Mouse (Mus musculus) midbrain, embryonic 12.5 days (tissue): ENCODE data around the gene Tmem86a. TPM values are rescaled to one million over a fixed set of nuclear protein-coding genes. Genes with fewer than 3 reads are reported as not detected.

Source experiments
- ATAC-seq: fragments of 200-750 bp; cut with Nextera tagmentation; 2 replicates; pipeline ENCODE4 v1.8.0; 2017; ENCODE audit warnings: low read depth, moderate TSS enrichment, moderate library complexity; ENCODE audit not compliant: low FRiP score
- H3K27ac ChIP-seq: fragments of 300-500 bp; sonication (generic); replicated peaks from 2 replicates; pipeline ENCODE4 v1.5.1; 2016; ENCODE audit warnings: mild to moderate bottlenecking
- H3K27me3 ChIP-seq: fragments of 300-500 bp; sonication (generic); 2 replicates; pipeline ENCODE4 v1.6.1; 2016; ENCODE audit warnings: mild to moderate bottlenecking
- H3K36me3 ChIP-seq: fragments of 300-500 bp; sonication (generic); 2 replicates; pipeline ENCODE4 v1.6.1; 2016
- H3K4me1 ChIP-seq: fragments of 300-500 bp; sonication (generic); 2 replicates; pipeline ENCODE4 v1.6.1; 2016
- H3K4me2 ChIP-seq: fragments of 300-500 bp; sonication (generic); replicated peaks from 2 replicates; pipeline ENCODE4 v1.6.1; 2016; ENCODE audit warnings: mild to moderate bottlenecking, moderate library complexity
- H3K4me3 ChIP-seq: fragments of 300-500 bp; sonication (generic); 2 replicates; pipeline ENCODE4 v1.5.1; 2016; ENCODE audit warnings: mild to moderate bottlenecking
- H3K9ac ChIP-seq: fragments of 300-500 bp; sonication (generic); replicated peaks from 2 replicates; pipeline ENCODE4 v1.6.1; 2016; ENCODE audit warnings: mild to moderate bottlenecking, moderate library complexity
- H3K9me3 ChIP-seq: fragments of 300-500 bp; sonication (generic); 2 replicates; pipeline ENCODE4 v1.6.1; 2016; ENCODE audit warnings: mild to moderate bottlenecking
- WGBS: fragments of 180-500 bp; shearing (Covaris S2); methylation state at CpG from one replicate; pipeline ENCODE4 v1.1.7; 2016; 5-methylcytosine and 5-hydroxymethylcytosine counted together
- polyA plus RNA-seq: library from polyadenylated mRNA; unstranded; fragments of >200 nt; fragmentation: Nextera tagmentation; extraction: Ambion mirVana; gene quantifications from 2 replicates; pipeline ENCODE4 v1.2.1, GENCODE M21; 2016

The Tmem86a gene
- polyA plus RNA-seq, 1 experiment from 2014 or later, result 17.4 TPM

- H3K4me2 ChIP-seq, result no peak overlapping the region
- no peaks in the 10 kb centered on the region for H3K27me3 ChIP-seq
- no peak overlapping the region for H3K4me3 ChIP-seq
- no peaks in the 10 kb centered on the region for H3K36me3 ChIP-seq
- WGBS, result 79% methylated on average over 4 of the region's 4 CpGs
- no peaks in the 10 kb centered on the region for H3K4me1 ChIP-seq
- H3K9me3 ChIP-seq, result no peaks in the 10 kb centered on the region
- H3K9ac ChIP-seq, result no peak overlapping the region
- H3K27ac ChIP-seq, result no peak overlapping the region
- ATAC-seq, result no peak
These were observed 19.0 kb upstream of the Tmem86a start for GRCm38 (mm10) chr7:47031371-47031770.

- no peaks in the 10 kb centered on the region for H3K9me3 ChIP-seq
- H3K4me3 ChIP-seq, result no peak overlapping the region
- WGBS, result 93% methylated on average over 4 of the region's 4 CpGs
These were observed 15.5 kb upstream of the Tmem86a start for GRCm38 (mm10) chr7:47034785-47035384.

GRCm38 (mm10) chr7:47035426-47035825 is 15.0 kb upstream of the Tmem86a start:
- Histone ChIP-seq H3K36me3 (no peaks in the 10 kb centered on the region), H3K9ac (no peak overlapping the region), H3K4me3 (no peak overlapping the region), H3K27me3 (no peaks in the 10 kb centered on the region), H3K27ac (no peak overlapping the region), H3K9me3 (no peaks in the 10 kb centered on the region), H3K4me1 (no peaks in the 10 kb centered on the region), H3K4me2 (no peak overlapping the region)
- WGBS, result 80% methylated on average over 8 of the region's 8 CpGs
- ATAC-seq, result no peak

More at GRCm38 (mm10) chr7:47034785-47035384, 15.5 kb upstream of the Tmem86a start:
- ATAC-seq, result no peak
- Histone ChIP-seq H3K9ac (no peak overlapping the region), H3K36me3 (no peaks in the 10 kb centered on the region), H3K27ac (no peak overlapping the region), H3K4me2 (no peak overlapping the region), H3K27me3 (no peaks in the 10 kb centered on the region), H3K4me1 (no peaks in the 10 kb centered on the region)

- Histone ChIP-seq H3K4me2 (no peak overlapping the region), H3K4me3 (no peak overlapping the region), H3K4me1 (no peaks in the 10 kb centered on the region), H3K27me3 (no peaks in the 10 kb centered on the region), H3K9me3 (no peaks in the 10 kb centered on the region), H3K9ac (no peak overlapping the region), H3K36me3 (no peaks in the 10 kb centered on the region), H3K27ac (no peak overlapping the region)
- no peak for ATAC-seq
- WGBS, result 86% methylated on average over 3 of the region's 3 CpGs
These were observed 8.7 kb upstream of the Tmem86a start for GRCm38 (mm10) chr7:47041706-47042105.

GRCm38 (mm10) chr7:47042121-47042520 is 8.3 kb upstream of the Tmem86a start:
- Histone ChIP-seq H3K27ac (no peak overlapping the region), H3K36me3 (no peaks in the 10 kb centered on the region), H3K4me3 (no peak overlapping the region), H3K9me3 (no peaks in the 10 kb centered on the region), H3K4me1 (no peaks in the 10 kb centered on the region), H3K4me2 (no peak overlapping the region), H3K27me3 (no peaks in the 10 kb centered on the region), H3K9ac (0 out of 2 replicates have a peak overlapping the region, but pooled peaks have one; percentile 2)
- ATAC-seq, result no peak
- 81% methylated on average over 4 of the region's 4 CpGs for WGBS

DNA sequence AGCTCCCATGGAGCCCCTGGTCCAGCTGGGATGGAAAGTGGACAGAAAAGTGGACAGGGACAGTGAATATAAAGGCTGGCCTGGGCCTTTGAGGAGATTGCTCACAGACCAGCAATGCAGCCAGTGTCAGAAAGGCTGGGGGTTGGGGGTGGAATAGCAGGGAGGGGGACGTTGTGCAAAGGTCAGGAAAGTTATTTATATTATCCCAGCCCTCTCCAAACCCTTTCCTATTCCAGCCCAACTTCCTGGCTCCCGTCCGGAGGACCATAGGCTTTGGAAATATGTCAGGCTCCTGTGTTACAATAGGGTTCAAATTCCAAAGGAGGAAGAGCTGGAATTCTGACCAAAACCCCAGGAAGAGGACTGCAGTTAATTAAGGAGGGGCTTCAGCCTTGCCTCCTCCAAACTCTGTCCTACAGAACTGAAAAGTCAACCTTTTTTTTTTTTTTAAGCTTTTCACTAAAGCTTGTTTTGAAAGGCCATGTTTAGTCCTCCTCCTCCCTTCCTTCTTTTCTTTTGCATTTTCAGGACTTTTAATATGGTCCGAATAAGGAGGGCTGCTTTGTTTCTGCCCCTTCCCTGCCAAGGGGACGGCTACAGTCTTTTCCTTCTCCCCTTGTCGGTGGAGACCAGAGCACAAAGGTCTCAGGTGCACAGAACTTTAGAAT is 7.4 kb upstream of the Tmem86a start:
- WGBS, result 61% methylated on average over 6 of the region's 6 CpGs
- Histone ChIP-seq H3K36me3 (no peaks in the 10 kb centered on the region), H3K27me3 (peaks cover 3% of the 10 kb centered on the region; the same call in 1 of the 2 replicates), H3K9ac (no peak overlapping the region), H3K9me3 (no peaks in the 10 kb centered on the region), H3K4me3 (no peak overlapping the region), H3K27ac (no peak overlapping the region), H3K4me1 (no peaks in the 10 kb centered on the region), H3K4me2 (no peak overlapping the region)
- no peak for ATAC-seq

GRCm38 (mm10) chr7:47050766-47051165 is 365 bp downstream of the Tmem86a start:
- WGBS, result under 1% methylated on average over 33 of the region's 34 CpGs
- peak; percentile 74 for ATAC-seq

DNA sequence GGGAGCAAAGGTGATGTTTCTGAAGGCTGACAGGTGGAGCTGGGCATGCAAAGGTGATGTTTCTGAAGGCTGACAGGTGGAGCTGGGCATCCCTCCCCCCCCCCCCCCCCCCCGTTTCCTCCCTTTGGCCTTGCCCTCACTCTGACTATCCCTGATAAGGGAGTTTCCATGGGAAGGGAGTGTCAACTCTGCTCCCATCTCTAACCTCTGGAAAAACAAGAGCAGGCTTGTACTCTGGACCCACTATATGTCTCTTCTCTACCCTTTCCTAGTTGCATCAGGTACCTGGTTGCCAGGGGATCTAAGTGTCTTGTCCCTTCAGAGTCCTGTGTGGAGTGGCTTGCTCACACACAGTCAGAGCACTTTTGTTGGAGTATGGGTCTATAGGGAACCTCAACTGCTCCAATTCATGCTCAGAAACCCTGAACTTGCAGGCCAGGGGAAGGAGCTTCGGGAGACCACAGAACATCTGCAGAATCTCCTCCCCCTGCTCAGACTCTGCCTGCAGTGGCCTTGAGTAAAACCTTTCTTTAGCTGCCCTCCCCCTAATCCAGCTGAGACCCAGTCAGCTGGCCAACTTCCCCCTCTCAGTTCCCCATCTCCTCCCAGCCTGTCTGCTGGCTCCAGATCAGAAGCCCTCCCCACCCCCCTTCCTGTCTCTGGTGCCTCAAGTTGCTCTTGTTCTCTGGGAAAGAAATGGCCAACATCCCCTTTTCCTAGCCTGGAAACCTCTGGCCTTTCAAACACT is 1.2 kb downstream of the Tmem86a start:
- Histone ChIP-seq H3K4me2 (peak overlapping the region; percentile 74), H3K9me3 (no peaks in the 10 kb centered on the region), H3K4me1 (peaks cover 18% of the 10 kb centered on the region), H3K4me3 (peak overlapping the region; percentile 73), H3K9ac (peak overlapping the region; percentile 80; the same call in 1 of the 2 replicates), H3K27me3 (peaks cover 12% of the 10 kb centered on the region; the same call in 1 of the 2 replicates), H3K27ac (no peak overlapping the region), H3K36me3 (peaks cover 7% of the 10 kb centered on the region; the same call in 1 of the 2 replicates)
- ATAC-seq, result no peak
- WGBS, result 17% methylated on average over 1 of the region's 2 CpGs

More at GRCm38 (mm10) chr7:47050766-47051165, 365 bp downstream of the Tmem86a start:
- H3K4me3 ChIP-seq, result peak overlapping the region; percentile 73
- peaks cover 12% of the 10 kb centered on the region; the same call in 1 of the 2 replicates for H3K27me3 ChIP-seq
- peak overlapping the region; percentile 90 for H3K27ac ChIP-seq
- H3K9me3 ChIP-seq, result no peaks in the 10 kb centered on the region
- peaks cover 7% of the 10 kb centered on the region; the same call in 1 of the 2 replicates for H3K36me3 ChIP-seq
- H3K4me2 ChIP-seq, result peak overlapping the region; percentile 74
- peak overlapping the region; percentile 80 for H3K9ac ChIP-seq
- peaks cover 18% of the 10 kb centered on the region for H3K4me1 ChIP-seq

GRCm38 (mm10) chr7:47052276-47052675 is 1.9 kb downstream of the Tmem86a start:
- H3K4me2 ChIP-seq, result peak overlapping the region; percentile 74
- ATAC-seq, result no peak
- H3K4me3 ChIP-seq, result no peak overlapping the region
- H3K27ac ChIP-seq, result no peak overlapping the region
- H3K4me1 ChIP-seq, result peaks cover 18% of the 10 kb centered on the region
- no peaks in the 10 kb centered on the region for H3K9me3 ChIP-seq
- peaks cover 12% of the 10 kb centered on the region; the same call in 1 of the 2 replicates for H3K27me3 ChIP-seq
- H3K9ac ChIP-seq, result no peak overlapping the region
- H3K36me3 ChIP-seq, result peaks cover 7% of the 10 kb centered on the region; the same call in 1 of the 2 replicates
- WGBS, result 65% methylated on average over 3 of the region's 3 CpGs

DNA sequence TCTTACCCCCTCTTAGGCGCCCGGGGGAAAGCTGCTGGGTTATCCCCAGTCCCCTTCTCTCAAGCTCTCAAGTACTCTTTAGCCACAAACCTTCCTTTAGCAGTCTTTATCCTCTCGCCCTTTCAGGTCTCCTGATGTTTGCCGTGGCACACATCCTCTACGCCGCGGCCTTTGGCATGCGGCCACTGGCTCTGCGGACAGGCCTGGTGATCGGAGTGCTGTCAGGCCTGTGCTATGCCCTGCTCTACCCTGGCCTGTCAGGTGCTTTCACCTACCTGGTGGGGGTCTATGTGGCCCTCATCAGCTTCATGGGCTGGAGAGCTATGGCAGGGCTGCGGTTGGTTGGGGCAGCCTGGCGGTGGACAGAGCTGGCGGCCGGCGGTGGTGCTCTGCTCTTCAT is 2.9 kb downstream of the Tmem86a start:
- Histone ChIP-seq H3K27me3 (peaks cover 8% of the 10 kb centered on the region; the same call in 1 of the 2 replicates), H3K4me1 (peaks cover 18% of the 10 kb centered on the region), H3K36me3 (peaks cover 7% of the 10 kb centered on the region; the same call in 1 of the 2 replicates), H3K4me2 (no peak overlapping the region), H3K27ac (no peak overlapping the region), H3K9me3 (no peaks in the 10 kb centered on the region), H3K9ac (no peak overlapping the region), H3K4me3 (no peak overlapping the region)
- ATAC-seq, result no peak
- WGBS, result 94% methylated on average over 15 of the region's 15 CpGs

DNA sequence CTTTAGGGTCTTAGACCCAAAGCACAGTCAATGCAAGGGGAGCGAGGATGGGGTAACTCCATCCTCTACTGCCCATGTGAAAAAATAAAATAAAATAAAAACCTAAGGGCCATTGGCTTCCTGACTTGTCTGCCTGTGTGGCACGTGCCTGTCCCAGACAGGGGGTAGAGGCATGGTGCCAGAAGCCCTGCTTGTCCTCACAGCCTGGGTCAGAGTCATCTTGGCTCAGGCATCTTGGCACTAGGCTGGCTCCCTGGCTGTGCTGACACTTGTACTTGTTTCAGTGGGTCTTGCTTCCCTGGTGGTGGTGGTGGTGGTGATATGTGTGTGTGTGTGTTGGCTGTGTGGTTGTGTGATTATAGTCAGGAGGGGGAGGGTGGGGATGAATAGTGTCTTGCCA is 4.3 kb downstream of the Tmem86a start:
- Histone ChIP-seq H3K4me3 (no peak overlapping the region), H3K4me2 (no peak overlapping the region), H3K36me3 (peaks cover 7% of the 10 kb centered on the region; the same call in 1 of the 2 replicates), H3K9me3 (no peaks in the 10 kb centered on the region), H3K4me1 (peaks cover 18% of the 10 kb centered on the region), H3K27me3 (no peaks in the 10 kb centered on the region), H3K27ac (no peak overlapping the region), H3K9ac (no peak overlapping the region)
- ATAC-seq, result no peak
- 91% methylated on average over 2 of the region's 2 CpGs for WGBS

DNA sequence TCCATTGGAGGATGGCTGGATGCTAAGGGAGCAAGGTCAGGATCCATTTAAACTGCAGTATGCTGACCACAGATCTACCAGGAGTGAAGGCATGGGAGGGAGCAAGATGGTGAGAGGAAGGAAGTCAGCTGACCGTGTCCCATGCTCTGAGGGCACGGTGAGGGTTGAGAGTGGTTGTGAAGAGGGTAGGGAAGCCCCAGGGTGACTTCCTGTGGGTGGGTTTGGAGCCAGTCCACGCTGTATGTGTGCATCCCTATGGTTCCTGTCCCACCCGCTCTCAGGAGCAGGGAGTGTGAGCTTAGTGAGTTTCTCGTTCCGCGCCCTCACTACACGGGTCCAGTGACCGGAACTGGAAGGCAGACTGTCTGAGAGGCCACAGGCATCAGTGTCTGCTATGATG is 5.3 kb downstream of the Tmem86a start:
- ATAC-seq, result no peak
- Histone ChIP-seq H3K4me2 (no peak overlapping the region), H3K27ac (no peak overlapping the region), H3K36me3 (peaks cover 7% of the 10 kb centered on the region; the same call in 1 of the 2 replicates), H3K4me1 (peaks cover 18% of the 10 kb centered on the region), H3K27me3 (no peaks in the 10 kb centered on the region), H3K4me3 (no peak overlapping the region), H3K9ac (no peak overlapping the region), H3K9me3 (no peaks in the 10 kb centered on the region)
- WGBS, result 86% methylated on average over 9 of the region's 9 CpGs
